Mouse (Mus musculus) lung, adult 2 months (tissue): ENCODE data around the gene Gm42957.

Experiments
- CTCF ChIP-seq: fragments of 200-500 bp; IDR thresholded peaks from 2 replicates; pipeline ENCODE4 v1.5.1; 2011; ENCODE audit warnings: mild to moderate bottlenecking, low read length, control low read depth; ENCODE audit not compliant: insufficient read depth
- POLR2A ChIP-seq: fragments of 200-500 bp; IDR thresholded peaks from 2 replicates; pipeline ENCODE4 v1.6.1; 2011; ENCODE audit warnings: low read depth, mild to moderate bottlenecking, control low read depth, low read length, borderline replicate concordance; ENCODE audit errors: extremely low read depth

GRCm38 (mm10) chr3:96675171-96675570 is 39.9 kb downstream of the Gm42957 start:
- TF ChIP-seq POLR2A (no peak), CTCF (no peak)
